Mouse (Mus musculus) CD4-positive naive resting alpha-beta T cell, adult 76 days (primary cell): ENCODE results near the gene Elovl2. TPM values are rescaled to one million over a fixed set of nuclear protein-coding genes. Genes with fewer than 3 reads are reported as not detected.

Source experiments
- total RNA-seq: library from RNA; stranded (reverse); gene quantifications from one replicate; pipeline ENCODE4 v1.2.4, GENCODE M21; 2023

Gene Elovl2
- total RNA-seq = not detected

DNA sequence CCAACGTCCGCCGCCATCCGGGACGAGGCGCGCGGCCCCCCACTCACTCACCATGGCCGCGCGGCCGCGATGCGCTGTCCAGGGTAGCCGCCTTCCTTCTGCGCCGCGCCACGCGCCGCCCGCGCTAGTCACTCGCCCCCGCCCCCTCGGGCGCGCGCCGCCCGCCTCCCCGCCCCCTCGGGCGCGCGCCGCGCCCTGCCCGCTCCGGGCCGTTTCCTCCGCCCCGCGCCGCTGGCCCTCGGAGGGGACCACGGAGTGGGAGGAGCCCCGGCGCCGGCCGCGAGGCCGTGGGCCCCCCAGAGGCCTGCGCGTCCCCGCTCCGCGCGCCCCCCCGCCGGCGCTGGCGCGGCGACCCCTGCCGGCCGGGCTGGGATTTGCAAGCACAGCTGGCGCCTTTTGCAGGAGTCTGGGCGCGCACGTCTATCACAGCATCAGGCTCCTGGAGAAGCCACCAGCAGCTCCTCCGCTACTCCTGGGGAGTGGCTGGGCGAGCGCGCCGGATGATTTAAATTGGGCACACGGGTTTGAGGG lies at the start of gene Elovl2:
Gene Elovl2 (minus strand): TSS at position 102 of the 531 bp plus-strand sequence.

DNA sequence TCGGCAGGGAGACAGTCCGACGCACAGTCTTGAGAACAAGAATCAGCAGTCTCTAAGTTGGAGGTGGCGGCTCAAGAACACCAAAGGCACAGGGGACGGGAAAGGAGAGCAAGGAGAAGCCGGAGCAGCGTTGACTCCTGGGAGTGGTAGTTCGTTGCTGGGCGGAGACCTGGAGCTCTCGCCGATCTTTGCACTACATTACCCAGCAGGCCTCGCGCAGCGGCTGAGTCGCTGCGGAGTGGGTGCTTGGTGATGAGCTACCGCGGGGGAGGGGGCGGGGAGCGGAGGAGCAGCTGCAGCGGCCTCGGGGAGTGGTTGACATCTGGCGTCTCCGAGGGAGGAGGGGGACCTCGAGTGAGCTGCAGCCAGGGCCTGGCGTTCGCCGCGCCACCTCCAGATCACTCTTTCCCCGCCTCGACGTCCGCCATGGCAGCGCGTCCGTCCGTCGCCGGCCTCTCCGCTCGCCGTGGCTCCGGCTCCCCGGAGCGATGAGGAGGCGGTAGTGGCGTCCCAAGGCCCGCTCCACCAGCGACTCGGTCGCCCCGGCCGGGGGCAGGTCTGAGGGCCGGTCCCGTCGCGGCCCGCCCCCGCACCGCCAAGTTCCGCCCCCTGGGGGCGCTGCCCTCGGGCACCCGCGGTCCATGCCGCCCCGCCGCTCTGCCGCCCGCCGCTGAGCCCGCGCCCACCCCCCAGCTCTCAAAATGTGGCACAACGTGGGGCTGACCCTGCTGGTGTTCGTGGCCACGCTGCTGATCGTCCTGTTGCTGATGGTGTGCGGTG lies 29.5 kb upstream of the Elovl2 start, which contains the start of gene Smim13:
Gene Smim13 (plus strand): TSS at position 307 of the 780 bp plus-strand sequence.

Other genes with a start within 250 kb of the Elovl2 start
- gene Pak1ip1, start 219.4 kb downstream of the Elovl2 start, total RNA-seq = 73.7 TPM
- gene Tmem14c, start 204.1 kb downstream of the Elovl2 start, total RNA-seq = 31.9 TPM
- gene Mak, start 140.7 kb downstream of the Elovl2 start, total RNA-seq = not detected
- not detected for gene Gcm2, start 109.4 kb downstream of the Elovl2 start, total RNA-seq
- gene Sycp2l, start 106.1 kb downstream of the Elovl2 start, total RNA-seq = not detected
- 11.2 TPM for gene Smim13, start 29.4 kb upstream of the Elovl2 start, total RNA-seq
- not detected for gene Gm17364, start 53.6 kb upstream of the Elovl2 start, total RNA-seq